Mouse (Mus musculus): ENCODE measurements at regions not wholly inside any gene's neighbourhood (a gene's known extent, or its start where the extent isn't known, plus 50 kb on each side); places are given as distances from the start of the nearest gene placed in this dataset.

DNA sequence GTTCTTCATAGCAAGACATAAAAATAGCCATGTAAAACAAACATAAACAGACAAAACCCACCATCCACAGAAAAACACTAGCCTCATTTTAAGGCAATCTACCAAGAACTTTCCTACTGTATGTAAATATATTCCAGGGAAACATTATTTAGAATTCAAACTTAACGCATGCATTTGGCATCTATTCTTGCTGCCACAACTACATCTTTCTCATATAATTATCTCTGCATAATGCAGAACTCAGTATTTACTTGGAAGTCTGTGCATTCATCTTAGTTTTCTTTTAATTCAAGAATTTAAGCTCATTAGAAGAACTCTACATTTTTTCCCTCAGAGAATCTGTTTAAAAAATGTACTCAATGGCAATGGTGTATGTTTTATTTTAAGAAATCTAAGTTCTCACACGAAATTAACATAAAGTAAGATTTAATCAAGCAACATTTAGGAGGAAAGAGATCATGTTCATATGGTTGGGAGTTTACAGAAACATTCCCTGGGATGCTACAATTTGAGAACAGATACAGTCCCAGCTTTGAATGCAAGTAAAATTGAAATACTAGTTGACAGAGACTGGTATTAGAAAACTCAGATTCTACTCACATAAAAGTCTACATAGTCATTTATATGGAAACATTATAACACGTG, 1114.7 kb downstream of the Sorcs1 start:
- DNase-seq: no peak

DNA sequence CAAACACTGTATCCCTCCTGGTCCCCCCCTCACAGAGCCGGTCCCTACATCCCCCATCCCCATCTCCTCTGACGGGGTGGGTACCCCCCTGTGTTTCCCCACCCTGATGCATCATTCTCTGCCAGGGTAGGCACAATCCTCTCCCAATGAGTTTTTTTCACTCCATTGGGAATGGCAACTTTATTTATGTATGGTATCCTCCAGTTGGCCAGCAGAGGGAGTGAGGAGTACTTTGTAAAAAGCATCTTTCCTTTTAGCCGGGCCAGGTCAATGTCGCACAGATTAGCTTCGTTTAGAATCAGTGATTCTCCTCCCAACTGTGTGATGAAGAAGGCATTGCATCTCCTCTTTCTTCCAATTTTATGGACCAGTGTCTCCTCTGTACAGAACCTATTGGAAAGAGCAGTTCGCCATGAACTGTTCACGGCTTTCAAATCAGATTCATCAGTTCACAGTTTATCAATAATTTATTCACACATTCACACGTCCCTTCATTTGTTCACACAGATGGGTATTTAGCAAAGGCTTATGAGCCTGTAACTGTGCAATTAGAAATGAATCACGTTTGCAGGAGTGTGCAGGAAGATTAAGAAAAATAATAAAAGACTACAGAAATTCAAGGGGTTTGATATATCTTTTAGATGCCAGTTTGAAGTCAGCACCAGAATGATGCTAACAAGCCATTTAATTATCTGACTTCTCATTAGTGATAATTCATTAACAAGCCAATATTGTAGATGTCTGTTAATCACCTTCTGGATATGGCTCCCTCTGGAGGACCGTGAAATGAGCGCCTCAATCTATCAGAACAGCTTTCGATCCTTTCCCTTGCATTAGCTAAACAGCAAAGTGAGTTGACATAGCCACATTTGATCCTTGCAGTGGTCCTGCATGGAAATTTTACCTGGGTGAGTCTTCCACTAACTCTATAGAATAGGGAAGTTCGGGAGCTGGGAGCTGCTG, 1138.7 kb downstream of the Sorcs1 start:
- peak; percentile 11 for DNase-seq
